Mouse (Mus musculus) layer of hippocampus, adult 8-10 months (tissue): ENCODE results near the gene Olfr785. TPM values are rescaled to one million over a fixed set of nuclear protein-coding genes. Genes with fewer than 3 reads are reported as not detected.
A peak's percentile ranks its signal among the peaks of the same experiment; 100 is the strongest.
"Not testable (repeated sequence)": the region's sequence is repeated elsewhere in the genome, so short reads cannot be mapped to it uniquely, and the experiment has no call there.

Source experiments
- DNase-seq, 2 experiments: peaks; one replicate each; pipeline ENCODE4 v3.0.0; 2022; ENCODE audit warnings: low spot score in 2 of 2
- total RNA-seq, 4 experiments: library from RNA; stranded (reverse); gene quantifications; 2 replicates each; pipeline ENCODE4 v1.2.4; 2022

Gene Olfr785
- total RNA-seq = not detected

DNA sequence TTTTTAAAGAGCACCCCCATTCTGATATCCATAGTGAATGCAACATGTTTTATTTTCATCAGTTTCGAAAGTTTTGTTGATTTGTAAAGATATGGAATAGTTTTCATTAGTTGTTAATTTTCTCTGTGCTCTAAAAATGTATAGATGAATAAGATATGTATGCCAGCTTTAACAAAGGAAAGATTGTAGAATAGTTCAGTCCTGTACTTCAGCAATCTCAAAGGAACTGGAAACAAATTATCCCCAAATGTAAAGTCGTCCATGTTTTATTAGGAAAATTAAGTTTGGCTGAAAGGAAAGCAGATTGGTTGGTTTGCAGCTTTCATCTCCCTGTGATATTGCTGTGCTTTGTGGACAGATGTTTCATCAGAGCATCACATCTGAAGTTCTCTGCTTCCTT lies at the start of gene Olfr785:
Gene Olfr785, plus strand, starts transcription at position 301 of the 400 bp plus-strand sequence.
- no peak for DNase-seq

DNA sequence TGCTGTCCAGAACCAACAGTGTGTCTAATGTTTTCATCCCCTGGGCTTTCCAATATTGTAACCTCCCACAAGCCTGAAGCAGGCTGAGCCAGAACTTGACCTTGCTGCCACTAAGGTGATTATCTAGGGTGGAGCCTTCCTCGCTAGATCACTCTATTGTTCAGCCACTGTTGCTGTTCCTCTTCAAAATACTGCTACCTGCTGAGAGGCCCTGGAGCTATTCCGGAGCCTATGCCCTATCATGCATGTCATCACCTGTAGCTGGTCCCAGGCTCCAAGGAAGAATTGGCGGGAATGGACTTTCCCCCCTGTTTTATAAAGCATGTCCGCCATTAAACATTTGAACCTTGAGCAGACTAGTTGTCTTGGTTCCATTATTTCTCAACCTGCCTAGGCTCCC lies 48.7 kb upstream of the Olfr785 start:
- not testable (repeated sequence) for DNase-seq

DNA sequence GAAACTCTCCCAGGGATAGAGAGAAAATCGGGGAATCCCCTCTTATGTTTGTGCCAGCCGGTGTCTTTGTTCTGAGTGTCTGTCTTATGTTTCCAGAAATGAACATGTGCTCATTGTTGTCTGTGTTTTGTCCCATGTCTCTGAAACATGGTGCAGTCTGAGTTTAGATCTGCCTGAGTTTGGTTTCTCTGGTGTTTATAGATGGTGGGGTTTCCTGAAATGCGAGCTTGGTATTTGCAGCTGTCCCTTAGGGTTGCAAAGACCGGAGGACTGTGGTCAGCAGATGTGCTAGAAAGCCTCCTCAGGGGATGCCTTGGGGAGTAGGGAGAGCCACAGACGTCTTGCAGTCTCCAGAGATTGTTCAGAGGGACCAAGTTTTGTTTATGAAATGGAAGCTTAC lies 47.9 kb upstream of the Olfr785 start:
- DNase-seq = peak; percentile 7 to 22

DNA sequence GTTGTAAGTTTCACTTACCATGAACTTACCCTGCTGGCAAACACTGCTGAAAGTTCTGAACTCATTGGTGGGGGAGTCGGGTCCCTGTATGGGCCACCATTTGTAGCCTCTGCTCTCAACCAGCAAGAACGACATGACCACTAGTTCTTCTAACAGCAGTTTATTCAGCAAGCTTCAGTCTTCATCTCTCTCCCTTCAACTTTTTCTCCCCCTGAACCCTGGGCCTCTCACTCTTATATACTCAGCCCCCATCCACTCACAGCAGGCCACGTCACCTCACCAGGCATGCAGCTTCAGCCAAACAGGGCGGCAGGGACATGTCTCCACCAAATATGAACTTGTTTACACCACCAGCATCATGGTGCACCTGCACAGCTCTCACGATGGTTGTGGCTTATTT lies 31.2 kb upstream of the Olfr785 start:
- not testable (repeated sequence) for DNase-seq

DNA sequence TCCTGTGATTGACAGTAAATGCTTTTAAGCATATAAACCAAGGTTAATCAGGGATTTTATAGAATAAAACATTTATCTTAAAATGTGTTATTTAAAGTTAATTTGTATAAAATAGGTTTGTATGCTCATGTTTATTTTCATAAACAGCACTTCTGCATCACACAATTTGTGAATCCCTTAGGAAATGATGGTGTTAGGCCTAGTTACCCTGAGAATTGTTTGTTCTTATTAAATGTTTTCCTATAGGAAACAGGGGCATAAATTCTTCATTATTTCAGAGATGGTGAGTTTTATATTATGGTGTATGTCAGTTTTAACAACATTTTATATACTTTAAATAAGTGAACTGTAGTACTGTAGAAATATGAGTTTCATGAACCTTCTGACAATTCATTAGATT lies 21.4 kb upstream of the Olfr785 start, which contains the start of gene Olfr784:
Gene Olfr784, plus strand, starts transcription at position 301 of the 400 bp plus-strand sequence.
- DNase-seq = no peak

DNA sequence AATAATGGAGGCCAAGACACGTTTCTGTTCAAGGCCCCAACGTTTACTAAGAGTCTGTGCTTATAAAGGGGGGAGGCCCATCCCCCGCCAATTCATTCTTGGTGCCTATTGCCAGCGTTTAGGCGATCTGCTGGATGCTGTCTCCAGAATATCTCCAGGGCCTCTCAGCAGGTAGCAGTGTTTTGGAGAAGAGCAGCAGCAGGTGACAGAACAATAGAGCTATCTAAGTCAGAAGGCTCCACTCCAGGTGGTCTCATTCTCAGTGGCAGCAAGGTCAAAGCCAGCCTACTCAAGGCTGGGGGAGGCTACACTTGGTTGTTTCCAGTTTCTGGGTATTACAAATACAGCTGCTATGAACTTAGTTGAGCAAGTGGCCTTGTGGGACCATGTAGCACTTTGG lies 4.3 kb upstream of the Olfr785 start:
- no peak for DNase-seq

DNA sequence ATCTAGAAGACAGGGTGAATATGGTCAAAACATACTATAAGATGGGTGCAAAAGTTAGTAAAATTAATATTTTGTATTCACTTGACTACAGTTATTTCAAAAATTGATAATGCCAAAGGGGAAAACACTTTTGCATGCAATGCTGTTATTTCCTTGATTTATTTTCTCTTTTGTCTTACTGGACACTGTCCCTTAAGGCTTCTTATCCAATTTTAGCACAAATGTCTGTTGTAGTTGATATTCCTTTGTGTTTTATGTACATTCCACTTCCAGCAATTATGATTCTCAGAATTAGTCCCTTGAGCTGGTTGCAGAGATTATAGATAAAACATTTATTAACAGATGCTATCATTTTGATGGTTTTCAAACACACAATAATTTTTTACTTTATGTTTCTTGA lies 21.8 kb downstream of the Olfr785 start, which contains the start of gene Olfr786:
Gene Olfr786, plus strand, starts transcription at position 301 of the 400 bp plus-strand sequence.
- DNase-seq = no peak

Other genes with a start within 250 kb of the Olfr785 start
- gene Olfr771, start 240.7 kb upstream of the Olfr785 start, total RNA-seq = not detected
- not detected for gene Olfr772, start 227.5 kb upstream of the Olfr785 start, total RNA-seq
- gene Olfr773, start 218.0 kb upstream of the Olfr785 start, total RNA-seq = not detected
- not detected for gene Olfr774, start 169.2 kb upstream of the Olfr785 start, total RNA-seq
- gene Olfr775, start 157.0 kb upstream of the Olfr785 start, total RNA-seq = under 1 TPM in 1 of 4 experiments, not detected in 3; 0.12 TPM
- not detected for gene Olfr776, start 146.3 kb upstream of the Olfr785 start, total RNA-seq
- gene Olfr777, start 133.9 kb upstream of the Olfr785 start, total RNA-seq = not detected
- not detected for gene Olfr780, start 87.3 kb upstream of the Olfr785 start, total RNA-seq
- not detected for gene Olfr781, start 76.6 kb upstream of the Olfr785 start, total RNA-seq
- not detected for gene Olfr782, start 56.6 kb upstream of the Olfr785 start, total RNA-seq
- under 1 TPM in 3 of 4 experiments, not detected in 1; 0.14 to 0.23 (median 0.22) TPM for gene Olfr784, start 21.3 kb upstream of the Olfr785 start, total RNA-seq
- not detected for gene Olfr786, start 21.9 kb downstream of the Olfr785 start, total RNA-seq
- gene Olfr787, start 56.4 kb downstream of the Olfr785 start, total RNA-seq = not detected
- gene Olfr788, start 65.6 kb downstream of the Olfr785 start, total RNA-seq = not detected
- gene Olfr789, start 79.3 kb downstream of the Olfr785 start, total RNA-seq = not detected
- not detected for gene Olfr790, start 93.1 kb downstream of the Olfr785 start, total RNA-seq
- not detected for gene Olfr791, start 116.4 kb downstream of the Olfr785 start, total RNA-seq
- gene Olfr792, start 133.7 kb downstream of the Olfr785 start, total RNA-seq = not detected
- gene Olfr794, start 162.2 kb downstream of the Olfr785 start, total RNA-seq = not detected
- not detected for gene Olfr796, start 207.1 kb downstream of the Olfr785 start, total RNA-seq
- not detected for gene Olfr798, start 222.5 kb downstream of the Olfr785 start, total RNA-seq
- not detected for gene Olfr799, start 232.1 kb downstream of the Olfr785 start, total RNA-seq